Mouse (Mus musculus) activated CD4-positive, CD25-positive, alpha-beta regulatory T cell (primary cell): ENCODE data around the gene Gripap1. TPM values are rescaled to one million over a fixed set of nuclear protein-coding genes. Genes with fewer than 3 reads are reported as not detected.

Experiments
- polyA plus RNA-seq, 2 experiments: library from polyadenylated mRNA; unstranded; fragments of 100-300 nt; shearing (Covaris generic); gene quantifications; one replicate each; pipeline ENCODE4 v1.2.1; 2017

Gene Gripap1
- 10 to 100 TPM; 74.5 to 78.6 TPM for polyA plus RNA-seq

DNA sequence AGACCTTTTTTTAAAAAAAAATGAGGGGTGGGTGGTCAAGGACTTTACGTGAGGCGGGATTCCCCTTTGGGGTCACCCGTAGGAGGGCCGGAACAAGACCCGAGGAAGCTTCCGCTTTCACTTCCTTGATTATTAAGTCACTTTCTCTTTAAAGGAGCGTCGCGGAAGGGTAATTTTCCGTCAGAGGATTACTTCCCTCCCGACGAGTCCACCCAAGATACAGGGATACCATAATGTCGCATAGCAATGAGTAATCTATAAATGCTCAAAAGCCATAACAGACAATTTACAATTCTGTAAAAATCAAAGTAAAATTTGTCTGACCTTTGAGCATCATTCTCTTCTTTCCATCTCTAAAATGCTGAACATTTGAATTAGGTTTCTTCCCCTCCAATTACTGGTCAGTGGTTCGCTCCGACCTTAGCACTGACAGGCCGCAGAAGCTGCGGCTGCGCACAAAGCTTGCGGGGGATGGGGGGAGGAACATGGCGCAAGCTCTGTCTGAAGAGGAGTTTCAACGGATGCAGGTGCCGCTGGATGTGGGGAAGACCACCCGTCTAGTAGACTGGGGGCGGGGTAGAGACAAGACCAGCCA is at the start of gene Gripap1:
Gene Gripap1, plus strand, starts transcription at position 224 of the 595 bp plus-strand sequence.

DNA sequence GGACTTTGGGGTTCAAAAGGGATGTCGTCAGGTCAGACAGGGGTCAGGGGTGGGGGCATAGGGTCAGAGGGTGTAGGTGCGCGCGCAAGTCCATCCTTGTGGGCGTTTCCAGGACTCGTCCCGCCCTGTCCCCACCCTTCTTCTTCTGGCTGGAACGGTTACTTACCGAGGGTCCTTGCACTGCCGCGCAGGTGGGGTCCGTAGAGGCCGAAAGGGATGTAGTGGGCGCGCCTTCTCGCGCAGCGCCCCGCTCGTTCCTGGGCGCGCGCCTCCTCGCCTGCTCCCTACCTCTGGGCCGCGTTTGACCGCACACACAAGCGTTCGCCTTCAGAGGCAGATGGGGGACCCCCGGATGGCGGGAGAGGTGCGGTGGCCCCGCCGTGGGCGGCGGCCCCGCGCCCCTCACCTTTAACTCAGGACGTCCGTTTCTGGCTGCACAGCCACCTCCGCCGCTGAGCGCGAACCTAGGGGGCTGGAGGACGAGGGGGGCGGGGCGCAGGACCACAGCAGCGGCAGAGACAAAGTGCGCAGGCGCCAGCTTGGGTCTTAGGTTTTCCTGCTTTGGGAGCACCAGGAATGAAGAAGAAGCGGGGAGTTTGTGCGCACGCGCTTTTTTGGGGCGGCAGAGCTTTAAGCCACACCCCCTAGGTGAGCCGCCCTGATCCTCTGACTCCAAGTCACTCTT is 39.0 kb upstream of the Gripap1 start, which contains the start of gene Ccdc120:
Gene Ccdc120, minus strand, starts transcription at position 474 of the 685 bp plus-strand sequence.

DNA sequence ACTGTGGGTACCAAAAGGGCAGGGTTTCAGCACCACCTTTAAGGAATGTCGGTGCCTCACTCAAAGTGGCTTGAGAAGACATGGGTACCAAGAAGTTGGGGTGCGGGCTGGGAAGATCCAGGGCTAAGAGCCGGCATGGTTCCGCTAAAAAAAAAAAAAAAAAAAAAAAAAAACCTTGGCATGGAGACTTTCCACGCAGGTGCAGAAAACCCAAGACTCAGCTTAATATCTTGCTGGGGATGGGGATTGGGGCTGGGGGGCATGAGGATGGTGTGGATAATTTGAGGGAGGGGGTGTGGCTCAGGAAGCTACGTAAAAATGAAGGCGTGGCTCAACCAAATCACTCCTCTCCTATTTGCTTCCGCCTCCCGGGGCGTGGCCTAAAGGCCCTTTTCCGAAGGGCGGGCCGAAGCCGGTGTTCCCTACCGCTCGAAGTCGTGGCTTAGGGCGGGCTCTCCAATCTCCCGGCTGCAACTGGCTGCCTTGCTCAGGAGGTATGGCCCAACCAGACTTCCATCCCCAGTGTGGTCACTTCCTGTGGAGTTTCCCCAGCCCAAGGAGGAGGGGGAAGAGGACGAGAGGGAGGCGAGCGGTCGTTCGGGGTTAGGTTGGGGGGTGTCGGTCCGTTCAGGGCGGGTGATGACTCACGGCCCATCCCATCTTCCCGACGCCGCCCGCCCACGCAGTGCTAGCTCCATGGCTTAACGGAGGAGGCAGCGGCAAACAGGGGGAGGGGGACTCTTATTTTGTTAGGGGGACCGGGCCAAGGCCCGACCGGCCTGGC is 27.2 kb upstream of the Gripap1 start, which contains the start of gene Tfe3:
Gene Tfe3, plus strand, starts transcription at position 424 of the 784 bp plus-strand sequence.

DNA sequence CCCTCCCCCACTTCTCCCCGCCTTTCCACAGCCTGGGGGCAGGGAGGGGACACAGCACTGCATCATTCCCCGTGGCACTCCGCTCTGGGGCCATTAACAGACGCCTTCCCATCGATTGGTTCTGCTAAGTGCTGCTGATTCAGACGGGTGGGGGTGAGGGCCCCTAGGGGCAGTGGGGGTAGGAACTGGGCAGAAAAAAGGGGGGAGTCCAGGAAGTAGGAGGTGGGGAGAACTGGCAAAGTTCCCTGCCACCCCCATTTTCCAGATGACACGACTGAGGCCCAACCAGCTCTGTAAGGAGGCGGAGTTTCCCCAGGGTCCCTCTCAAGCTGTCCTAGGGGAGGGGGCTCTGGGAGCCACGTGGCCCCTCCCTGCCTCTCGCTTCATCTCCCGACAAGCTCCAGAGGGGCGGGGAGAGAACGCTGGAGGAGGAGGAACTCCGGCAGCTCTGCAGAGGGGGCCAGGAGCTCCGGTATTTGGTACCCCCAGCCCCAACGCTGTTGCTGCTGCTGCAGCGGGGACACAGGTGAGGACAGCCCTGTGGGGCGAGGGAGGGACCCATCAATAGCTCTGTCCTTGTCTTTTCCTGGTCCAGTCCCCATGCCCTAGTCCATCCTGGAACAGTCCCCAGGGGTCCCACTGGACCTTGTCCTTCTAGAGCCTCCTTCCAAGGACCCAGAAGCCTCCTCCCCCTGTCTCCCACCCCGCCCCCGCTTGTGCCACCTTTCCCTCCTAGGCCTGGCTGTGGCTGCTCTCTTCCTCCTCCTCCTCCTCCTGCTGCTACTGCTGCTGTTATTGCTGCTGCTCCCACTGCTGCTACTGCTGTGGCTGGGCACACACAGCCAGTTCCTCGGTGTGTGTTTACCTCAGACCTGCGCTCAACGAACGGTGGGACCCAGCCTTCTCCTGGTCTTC is 32.6 kb downstream of the Gripap1 start, which contains the start of gene Kcnd1:
Gene Kcnd1, plus strand, starts transcription at position 425 of the 915 bp plus-strand sequence.

DNA sequence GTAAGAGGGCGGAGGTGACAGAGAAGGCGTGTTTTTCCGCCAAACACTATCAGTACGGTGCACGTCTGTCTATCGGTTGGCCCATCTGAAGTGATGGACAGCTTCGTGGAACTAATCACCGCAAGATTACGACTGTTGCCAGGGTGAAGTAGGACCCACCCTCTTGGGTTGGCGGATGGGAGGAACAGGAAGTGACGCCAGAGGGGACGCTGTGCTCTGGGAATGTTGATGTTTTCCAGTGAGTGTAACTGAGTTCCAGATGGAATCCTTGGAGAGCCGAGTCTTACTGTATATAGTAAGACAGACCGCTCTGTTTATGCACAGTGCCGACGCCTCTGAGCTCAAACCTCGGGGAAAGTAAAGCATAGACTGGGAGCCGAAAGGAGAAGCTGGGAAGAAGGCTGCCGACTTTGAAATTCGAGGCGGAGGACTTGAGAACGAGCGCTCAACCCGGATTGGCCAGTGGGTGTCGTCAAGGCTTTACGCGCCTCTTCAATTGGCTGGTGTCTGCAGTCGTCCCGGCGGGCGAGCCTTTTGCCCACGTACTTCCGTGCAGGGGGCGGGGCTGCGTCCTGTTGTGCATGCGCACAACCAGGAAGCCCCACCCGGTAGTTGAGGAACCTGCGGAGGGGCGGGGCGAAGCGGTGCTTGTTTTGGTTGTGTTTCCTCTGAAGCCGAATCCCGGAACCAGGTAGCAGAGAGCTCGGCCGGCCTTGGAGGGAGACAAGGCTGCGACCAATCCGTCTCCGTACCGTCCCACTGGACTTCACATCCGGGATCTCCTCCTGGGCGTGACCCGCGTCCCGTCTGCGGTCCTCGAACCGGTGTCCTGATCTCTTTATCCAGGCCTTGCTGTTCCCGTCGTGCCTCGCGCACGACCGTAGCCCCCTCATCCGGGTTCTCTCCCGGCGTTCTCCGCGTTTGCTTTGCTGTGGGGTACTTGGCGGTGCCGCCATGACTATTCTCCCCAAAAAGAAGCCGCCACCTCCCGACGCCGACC is 51.9 kb downstream of the Gripap1 start, which contains the start of gene Otud5:
Gene Otud5, plus strand, starts transcription at position 202 of the 1,000 bp plus-strand sequence.

Other genes with a start within 250 kb of the Gripap1 start
- gene Foxp3, start 216.1 kb upstream of the Gripap1 start, polyA plus RNA-seq = 100 to 1,000 TPM; 131 to 160 TPM
- gene Ppp1r3f, start 215.5 kb upstream of the Gripap1 start, polyA plus RNA-seq = 10 to 100 TPM; 13.0 to 20.2 TPM
- 10 to 100 TPM; 14.3 to 20.4 TPM for gene Ccdc22, start 184.2 kb upstream of the Gripap1 start, polyA plus RNA-seq
- not detected for gene Cacna1f, start 182.7 kb upstream of the Gripap1 start, polyA plus RNA-seq
- 10 to 100 TPM in 1 of 2 experiments, 1 to 10 TPM in 1; 9.8 to 11.2 TPM for gene Syp, start 151.3 kb upstream of the Gripap1 start, polyA plus RNA-seq
- 10 to 100 TPM; 20.7 to 26.7 TPM for gene Prickle3, start 132.5 kb upstream of the Gripap1 start, polyA plus RNA-seq
- 100 to 1,000 TPM; 131 to 140 TPM for gene Plp2, start 118.4 kb upstream of the Gripap1 start, polyA plus RNA-seq
- under 1 TPM; 0.07 to 0.15 TPM for gene Magix, start 108.5 kb upstream of the Gripap1 start, polyA plus RNA-seq
- gene Gpkow, start 92.6 kb upstream of the Gripap1 start, polyA plus RNA-seq = 10 to 100 TPM; 53.2 to 55.6 TPM
- 10 to 100 TPM; 79.2 to 82.1 TPM for gene Wdr45, start 75.4 kb upstream of the Gripap1 start, polyA plus RNA-seq
- gene Gm45208, start 67.5 kb upstream of the Gripap1 start, polyA plus RNA-seq = not detected
- 10 to 100 TPM; 23.5 to 24.1 TPM for gene Praf2, start 61.3 kb upstream of the Gripap1 start, polyA plus RNA-seq
- gene Ccdc120, start 38.9 kb upstream of the Gripap1 start, polyA plus RNA-seq = not detected
- gene Tfe3, start 27.2 kb upstream of the Gripap1 start, polyA plus RNA-seq = 10 to 100 TPM; 25.7 to 39.5 TPM
- under 1 TPM; 0.21 to 0.61 TPM for gene Kcnd1, start 32.5 kb downstream of the Gripap1 start, polyA plus RNA-seq
- gene Otud5, start 51.6 kb downstream of the Gripap1 start, polyA plus RNA-seq = 100 to 1,000 TPM; 135 to 174 TPM
- 100 to 1,000 TPM in 1 of 2 experiments, 10 to 100 TPM in 1; 57.1 to 169 TPM for gene Pim2, start 88.5 kb downstream of the Gripap1 start, polyA plus RNA-seq
- gene Slc35a2, start 94.3 kb downstream of the Gripap1 start, polyA plus RNA-seq = 10 to 100 TPM; 21.5 to 29.9 TPM
- gene Pqbp1, start 109.5 kb downstream of the Gripap1 start, polyA plus RNA-seq = 100 to 1,000 TPM in 1 of 2 experiments, 10 to 100 TPM in 1; 99.4 to 142 TPM
- gene Timm17b, start 109.6 kb downstream of the Gripap1 start, polyA plus RNA-seq = 100 to 1,000 TPM; 122 to 162 TPM
- not detected for gene Gm10491, start 118.1 kb downstream of the Gripap1 start, polyA plus RNA-seq
- gene Gm10490, start 119.8 kb downstream of the Gripap1 start, polyA plus RNA-seq = not detected
- gene Pcsk1n, start 130.1 kb downstream of the Gripap1 start, polyA plus RNA-seq = not detected
- gene Eras, start 138.8 kb downstream of the Gripap1 start, polyA plus RNA-seq = not detected
- 10 to 100 TPM; 10.8 to 15.6 TPM for gene Hdac6, start 158.1 kb downstream of the Gripap1 start, polyA plus RNA-seq
- gene Gata1, start 188.3 kb downstream of the Gripap1 start, polyA plus RNA-seq = 10 to 100 TPM; 23.4 to 63.7 TPM
- not detected for gene Glod5, start 228.7 kb downstream of the Gripap1 start, polyA plus RNA-seq